Mouse (Mus musculus): ENCODE data around the gene Kdm1b. TPM values are rescaled to one million over a fixed set of nuclear protein-coding genes. Genes with fewer than 3 reads are reported as not detected.

Gene Kdm1b
- total and polyA plus RNA-seq, 3 experiments: 9.6 to 12.6 TPM; not detected in 1

GRCm38 (mm10) chr13:47133058-47133457 lies 89.8 kb downstream of the Kdm1b start:
- no peaks in the 10 kb centered on the region for H3K36me3 ChIP-seq (ENCODE audit: control insufficient read depth in 1 of 2, insufficient read depth in 2 of 2, low read length in 2 of 2)
- no peaks in the 10 kb centered on the region for H3K79me2 ChIP-seq (ENCODE audit: control insufficient read depth, insufficient read depth, low read length, poor library complexity)
- TF ChIP-seq ZMIZ1 (IDR thresholded peaks at IDR 0.05; ENCODE audit: low read depth, low read length) (no peak), SMC3 (IDR thresholded peaks at IDR 0.05; ENCODE audit: low read depth, low read length) (no peak), ZNF384 (IDR thresholded peaks at IDR 0.05; ENCODE audit: low read depth, low read length) (no peak), RAD21 (IDR thresholded peaks at IDR 0.05; ENCODE audit: low read depth, low read length) (no peak), MAZ (IDR thresholded peaks at IDR 0.05; ENCODE audit: low read depth, low read length) (no peak), HCFC1 (IDR thresholded peaks at IDR 0.05; ENCODE audit: low read depth, low read length) (no peak), MYC (IDR thresholded peaks at IDR 0.05; ENCODE audit: low read depth, low read length) (no peak), USF1 (IDR thresholded peaks at IDR 0.05; ENCODE audit: low read depth, low read length) (no peak), EP300 (IDR thresholded peaks at IDR 0.05; ENCODE audit: low read depth in 1 of 2, low read length in 2 of 2) (no peak)

GRCm38 (mm10) chr13:47134836-47135235 lies 91.5 kb downstream of the Kdm1b start:
- TF ChIP-seq CTCF (IDR thresholded peaks at IDR 0.05 in 2 of 3, conservative IDR thresholded peaks at IDR 0.05 in 1 of 3; ENCODE audit: control insufficient read depth in 1 of 3, insufficient read depth in 1 of 3, low read depth in 2 of 3, low read length in 3 of 3, poor library complexity in 1 of 3, severe bottlenecking in 1 of 3) (no peak), MAZ (IDR thresholded peaks at IDR 0.05; ENCODE audit: low read depth, low read length) (no peak), NELFE (IDR thresholded peaks at IDR 0.05; ENCODE audit: low read depth, low read length) (no peak), ETS1 (IDR thresholded peaks at IDR 0.05; ENCODE audit: low read depth, low read length) (no peak), USF1 (IDR thresholded peaks at IDR 0.05; ENCODE audit: low read depth, low read length) (no peak), E2F4 (IDR thresholded peaks at IDR 0.05; ENCODE audit: borderline replicate concordance, low read depth, low read length) (no peak), HCFC1 (IDR thresholded peaks at IDR 0.05; ENCODE audit: low read depth, low read length) (no peak), SIN3A (IDR thresholded peaks at IDR 0.05; ENCODE audit: low read length) (no peak), RAD21 (IDR thresholded peaks at IDR 0.05; ENCODE audit: low read depth, low read length) (no peak), CHD1 (IDR thresholded peaks at IDR 0.05; ENCODE audit: low read depth, low read length) (no peak), ZKSCAN1 (IDR thresholded peaks at IDR 0.05; ENCODE audit: low read depth, low read length) (no peak), EP300 (IDR thresholded peaks at IDR 0.05; ENCODE audit: low read depth in 1 of 2, low read length in 2 of 2) (no peak), POLR2AphosphoS2 (IDR thresholded peaks at IDR 0.05; ENCODE audit: low read length) (no peak), TAL1 (IDR thresholded peaks at IDR 0.05; ENCODE audit: low read length) (no peak), GABPA (IDR thresholded peaks at IDR 0.05; ENCODE audit: low read depth, low read length) (no peak), MAX (IDR thresholded peaks at IDR 0.05; ENCODE audit: low read length) (no peak), RCOR1 (IDR thresholded peaks at IDR 0.05; ENCODE audit: low read depth, low read length) (no peak), TBP (IDR thresholded peaks at IDR 0.05; ENCODE audit: low read depth, low read length) (no peak), BHLHE40 (IDR thresholded peaks at IDR 0.05; ENCODE audit: borderline replicate concordance, low read depth, low read length) (no peak)
- H3K36me3 ChIP-seq (ENCODE audit: control insufficient read depth in 1 of 2, insufficient read depth in 2 of 2, low read length in 2 of 2): no peaks in the 10 kb centered on the region
- DNase-seq (ENCODE audit: low read depth, low spot score): no peak

More at GRCm38 (mm10) chr13:47133058-47133457, 89.8 kb downstream of the Kdm1b start:
- H3K4me1 ChIP-seq (ENCODE audit: control insufficient read depth in 1 of 2, insufficient read depth in 2 of 2, low read length in 2 of 2): no peaks in the 10 kb centered on the region
- no peak overlapping the region for H3K9ac ChIP-seq (ENCODE audit: control insufficient read depth, low read depth, low read length, poor library complexity, severe bottlenecking)
- H3K4me3 ChIP-seq (ENCODE audit: control insufficient read depth in 1 of 2, insufficient read depth in 1 of 2, low read depth in 2 of 2, low read length in 2 of 2): no peak overlapping the region
- no peaks in the 10 kb centered on the region; a peak in 2 of 4 replicates for H3K27me3 ChIP-seq (ENCODE audit: control insufficient read depth in 1 of 2, insufficient read depth in 2 of 2, low read length in 2 of 2)
- no peak overlapping the region for H3K27ac ChIP-seq (ENCODE audit: control insufficient read depth, low read depth, low read length)
- no peaks in the 10 kb centered on the region for H3K9me3 ChIP-seq (replicated peaks; ENCODE audit: insufficient read depth, low read length)
- DNase-seq (ENCODE audit: low read depth, low spot score): no peak

More at GRCm38 (mm10) chr13:47134836-47135235, 91.5 kb downstream of the Kdm1b start:
- Histone ChIP-seq H3K9me3 (replicated peaks; ENCODE audit: insufficient read depth, low read length) (no peaks in the 10 kb centered on the region), H3K27me3 (ENCODE audit: control insufficient read depth in 1 of 2, insufficient read depth in 2 of 2, low read length in 2 of 2) (no peaks in the 10 kb centered on the region; a peak in 2 of 4 replicates), H3K79me2 (ENCODE audit: control insufficient read depth, insufficient read depth, low read length, poor library complexity) (no peaks in the 10 kb centered on the region), H3K4me3 (ENCODE audit: control insufficient read depth in 1 of 2, insufficient read depth in 1 of 2, low read depth in 2 of 2, low read length in 2 of 2) (no peak overlapping the region), H3K4me1 (ENCODE audit: control insufficient read depth in 1 of 2, insufficient read depth in 2 of 2, low read length in 2 of 2) (no peaks in the 10 kb centered on the region), H3K27ac (ENCODE audit: control insufficient read depth, low read depth, low read length) (no peak overlapping the region), H3K9ac (ENCODE audit: control insufficient read depth, low read depth, low read length, poor library complexity, severe bottlenecking) (no peak overlapping the region)
